Mouse (Mus musculus): ENCODE measurements around the gene Rhoj.
"Not testable (repeated sequence)": the region's sequence is repeated elsewhere in the genome, so short reads cannot be mapped to it uniquely, and the experiment has no call there.

Rhoj gene

DNA sequence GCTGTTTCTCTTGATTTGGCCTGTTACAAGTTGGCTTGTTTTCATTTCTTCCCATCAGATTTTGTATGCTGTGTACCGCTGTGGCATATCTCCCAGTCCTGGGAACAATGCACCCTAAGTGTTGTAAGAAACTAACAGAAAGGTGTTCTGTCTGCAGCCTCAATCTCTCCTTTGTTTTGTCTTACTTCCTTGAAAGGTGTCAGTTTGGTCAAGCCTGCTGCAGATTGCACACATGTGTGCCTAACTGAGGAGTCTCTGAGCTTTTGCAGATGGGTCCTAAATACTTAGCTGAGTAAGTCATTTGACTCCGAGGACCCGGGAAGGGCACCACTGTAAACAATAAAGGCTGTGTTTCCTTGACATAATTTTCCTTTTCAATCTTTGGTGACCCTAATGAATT lies 88.5 kb downstream of the Rhoj start:
- no peak for DNase-seq

GRCm38 (mm10) chr12:75397077-75397476 lies 89.0 kb downstream of the Rhoj start:
- no peak for DNase-seq

GRCm38 (mm10) chr12:75412964-75413363 lies 104.8 kb downstream of the Rhoj start:
- DNase-seq: no peak

DNA sequence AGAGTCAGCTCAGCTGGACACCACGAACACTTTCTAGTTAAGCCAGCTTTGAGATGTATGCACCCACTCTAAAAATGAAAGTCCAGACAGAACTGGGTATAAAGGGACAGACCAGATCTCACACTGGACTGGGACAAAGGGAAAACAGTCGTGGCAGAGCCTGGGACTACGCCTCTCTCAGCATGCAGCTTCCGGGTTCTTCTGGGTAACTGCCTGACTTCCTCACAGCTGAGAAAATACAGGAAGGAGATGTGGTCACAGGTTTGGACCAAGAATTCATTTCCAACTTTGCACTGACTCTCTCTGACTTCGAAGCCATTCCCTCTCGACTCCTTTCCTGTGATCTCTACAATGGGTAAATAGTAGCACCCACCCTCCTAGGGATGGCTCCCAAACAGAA lies 106.9 kb downstream of the Rhoj start:
- DNase-seq: no peak

- DNase-seq: no peak
Observed at GRCm38 (mm10) chr12:75416681-75417080, 108.6 kb downstream of the Rhoj start, which contains the start of gene Gphb5. Gphb5 (minus strand) TSS chr12:75416781.

- DNase-seq: no peak
Observed at GRCm38 (mm10) chr12:75424359-75424758, 116.2 kb downstream of the Rhoj start.

- DNase-seq: no peak
Observed at GRCm38 (mm10) chr12:75424817-75425216, 116.7 kb downstream of the Rhoj start.

- DNase-seq: no peak
Observed at GRCm38 (mm10) chr12:75425882-75426281, 117.8 kb downstream of the Rhoj start.

DNA sequence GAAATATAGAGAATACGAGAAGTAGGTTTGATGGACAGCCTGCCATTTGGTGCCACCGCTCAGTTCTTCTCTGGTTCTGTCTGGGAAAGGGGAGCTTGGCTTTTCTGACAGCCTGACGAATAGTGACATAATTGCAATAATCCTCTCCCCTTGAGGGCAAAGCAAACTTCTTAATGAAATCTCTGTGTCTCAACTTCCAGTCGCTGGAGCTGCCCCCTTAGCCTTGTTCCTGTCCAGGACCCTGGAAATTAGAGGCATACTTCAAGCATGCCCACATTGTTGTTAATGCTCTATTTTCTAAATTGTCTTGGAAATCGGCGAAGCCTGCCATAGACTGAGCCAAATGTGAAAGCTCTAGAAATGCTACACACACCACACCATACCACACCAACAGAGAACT lies 120.6 kb downstream of the Rhoj start:
- no peak for DNase-seq

- DNase-seq: no peak
Observed at GRCm38 (mm10) chr12:75429685-75430396, 121.7 kb downstream of the Rhoj start.

- not testable (repeated sequence) for DNase-seq
Observed at GRCm38 (mm10) chr12:75432400-75432799, 124.3 kb downstream of the Rhoj start.

- DNase-seq: no peak
Observed at GRCm38 (mm10) chr12:75446245-75446644, 138.1 kb downstream of the Rhoj start.

GRCm38 (mm10) chr12:75448921-75449320 lies 140.8 kb downstream of the Rhoj start:
- no peak for DNase-seq

- DNase-seq: no peak
Observed at GRCm38 (mm10) chr12:75449475-75449966, 141.4 kb downstream of the Rhoj start.

- no peak for DNase-seq
Observed at GRCm38 (mm10) chr12:75450011-75450410, 141.9 kb downstream of the Rhoj start.

DNA sequence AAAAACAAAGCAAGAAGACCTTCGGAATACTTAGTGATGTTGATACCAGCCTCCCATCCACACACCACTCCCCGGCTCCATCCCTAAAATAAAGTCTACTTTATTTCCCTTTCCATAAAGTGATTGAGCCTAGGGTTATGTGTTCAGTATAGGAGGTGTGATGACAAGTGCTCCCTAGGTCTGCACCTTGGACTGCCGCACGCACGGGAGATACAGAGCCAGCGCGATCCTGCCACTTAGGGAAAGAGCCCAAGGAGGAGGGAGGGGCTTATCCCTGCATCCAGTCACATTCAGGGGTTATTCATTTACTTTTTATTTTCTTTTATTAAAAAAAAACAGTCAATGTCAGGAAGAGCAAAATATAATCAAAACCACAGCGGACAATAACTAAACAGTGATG lies 142.5 kb downstream of the Rhoj start:
- DNase-seq: no peak

All from cerebellum, adult 9-11 months (tissue).